Mouse (Mus musculus) left cerebral cortex, postnatal 14 days (tissue): Measurements from ENCODE around the gene Gm10972. TPM values are rescaled to one million over a fixed set of nuclear protein-coding genes. Genes with fewer than 3 reads are reported as not detected.
"Not testable (repeated sequence)": the region's sequence is repeated elsewhere in the genome, so short reads cannot be mapped to it uniquely, and the experiment has no call there.

Source experiments
- DNase-seq, 2 experiments: peaks; one replicate each; pipeline ENCODE4 v3.0.0; 2021 to 2022; ENCODE audit warnings: low spot score in 2 of 2, mixed read lengths in 1 of 2
- intact Hi-C: fragments of 180-260 bp; cut with DNase I; formaldehyde crosslinking; loops from one replicate; pipeline ENCODE4 v1.15.1; 2025
- total RNA-seq, 2 experiments: library from RNA; stranded (reverse); gene quantifications; 2 replicates each; pipeline ENCODE4 v1.2.3; 2021

Gene Gm10972
- total RNA-seq, 2 experiments from 2014 or later, result not detected

GRCm38 (mm10) chr3:94657852-94658739, 15.2 kb downstream of the Gm10972 start:
- intact Hi-C loops, DNase-seq: not testable (repeated sequence)

DNA sequence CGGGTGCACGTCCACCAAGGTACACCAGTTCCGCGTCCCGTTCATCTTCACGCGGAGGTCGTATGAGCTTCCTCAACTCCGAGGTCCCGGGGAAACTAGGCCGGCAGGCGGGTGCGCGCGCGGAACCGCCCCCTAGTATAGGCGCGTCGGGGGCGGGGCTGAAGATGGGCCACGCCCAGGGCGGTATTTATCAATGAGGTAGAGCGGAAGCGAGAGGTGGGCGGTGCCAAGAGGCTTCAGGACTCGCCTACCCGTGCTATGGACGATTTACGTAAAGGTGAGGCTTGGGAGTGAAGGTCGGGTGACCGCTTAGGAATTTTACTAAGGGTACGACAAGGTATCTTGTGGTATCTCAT, 15.8 kb downstream of the Gm10972 start, which contains the start of gene Tuft1:
Gene Tuft1 (minus strand): TSS at position 133 of the 356 bp plus-strand sequence.
- peak; percentile 12 to 47 for DNase-seq
- intact Hi-C loops, result not testable (repeated sequence)

GRCm38 (mm10) chr3:94659142-94659748, 16.3 kb downstream of the Gm10972 start:
- DNase-seq, intact Hi-C loops: not testable (repeated sequence)

- intact Hi-C loops, DNase-seq: not testable (repeated sequence)
Measured at GRCm38 (mm10) chr3:94660841-94661240, 17.9 kb downstream of the Gm10972 start.

DNA sequence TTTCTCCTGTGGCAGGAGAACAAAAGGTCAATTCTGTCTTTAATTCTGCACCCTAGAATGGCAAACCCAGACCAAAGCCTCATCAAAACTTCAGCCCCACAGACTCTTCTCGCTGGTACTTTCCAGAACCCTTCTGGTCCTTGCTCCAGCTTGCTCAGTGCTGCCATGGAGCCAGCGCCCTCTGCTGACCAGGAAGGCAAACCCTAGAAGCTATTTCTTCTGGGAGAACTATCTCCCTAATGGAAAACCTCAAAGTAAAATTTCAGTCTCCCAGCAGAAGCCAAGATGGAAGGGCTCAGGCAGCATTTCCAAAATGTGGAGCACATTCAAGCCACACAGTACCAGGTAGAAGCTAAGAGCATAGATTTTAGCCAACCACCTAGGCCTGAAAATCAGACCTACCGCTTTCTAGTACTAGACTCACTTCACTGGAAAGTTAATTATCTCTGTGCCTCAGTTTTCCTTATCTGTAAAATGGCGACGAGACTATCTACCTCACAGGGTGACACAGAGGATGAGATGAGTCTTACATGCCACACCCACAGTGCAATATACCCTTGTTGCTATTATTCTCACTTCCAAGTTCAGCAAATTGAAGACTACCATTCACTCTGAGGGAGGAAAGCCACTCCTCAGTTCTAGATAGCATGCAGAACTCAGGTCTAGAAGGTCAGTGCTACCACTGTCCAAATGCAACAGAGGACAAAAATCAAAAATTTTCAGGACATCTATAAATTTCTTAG, 22.3 kb downstream of the Gm10972 start:
- DNase-seq, intact Hi-C loops: not testable (repeated sequence)

GRCm38 (mm10) chr3:94665896-94666295, 23.0 kb downstream of the Gm10972 start:
- DNase-seq, result not testable (repeated sequence)

GRCm38 (mm10) chr3:94675101-94675500, 32.2 kb downstream of the Gm10972 start:
- DNase-seq, intact Hi-C loops: not testable (repeated sequence)

More at GRCm38 (mm10) chr3:94665896-94666295, 23.0 kb downstream of the Gm10972 start:
- intact Hi-C loops, result not testable (repeated sequence)

DNA sequence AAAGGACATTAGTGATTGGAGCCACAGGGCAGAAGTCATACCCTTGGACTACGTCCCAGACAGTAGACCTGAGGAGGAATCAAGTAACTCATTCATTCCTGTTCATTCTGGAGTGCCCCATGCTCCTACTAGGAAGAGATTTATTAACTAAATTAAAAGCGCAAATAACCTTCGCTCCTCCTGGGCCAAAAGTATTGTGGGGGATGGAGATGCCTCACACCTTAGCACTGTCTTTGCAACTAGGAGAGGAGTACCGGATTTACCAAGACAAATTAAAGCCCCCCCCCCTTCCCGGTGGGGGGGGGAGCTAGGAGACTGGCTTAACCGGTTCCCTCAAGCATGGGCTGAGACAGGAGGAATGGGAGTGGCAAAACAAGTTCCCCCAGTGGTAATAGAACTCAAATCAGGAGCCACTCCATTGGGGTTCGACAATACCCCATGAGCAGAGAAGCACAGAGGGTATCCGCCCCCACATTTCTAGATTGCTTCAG, 36.5 kb downstream of the Gm10972 start:
- no peak for DNase-seq
- intact Hi-C loops, result no loop called here

- intact Hi-C loops, result not testable (repeated sequence)
Measured at GRCm38 (mm10) chr3:94680032-94680431, 37.1 kb downstream of the Gm10972 start.

GRCm38 (mm10) chr3:94680783-94681182, 37.9 kb downstream of the Gm10972 start:
- DNase-seq, result no peak
- intact Hi-C loops, result no loop called here

More at GRCm38 (mm10) chr3:94680032-94680431, 37.1 kb downstream of the Gm10972 start:
- not testable (repeated sequence) for DNase-seq

DNA sequence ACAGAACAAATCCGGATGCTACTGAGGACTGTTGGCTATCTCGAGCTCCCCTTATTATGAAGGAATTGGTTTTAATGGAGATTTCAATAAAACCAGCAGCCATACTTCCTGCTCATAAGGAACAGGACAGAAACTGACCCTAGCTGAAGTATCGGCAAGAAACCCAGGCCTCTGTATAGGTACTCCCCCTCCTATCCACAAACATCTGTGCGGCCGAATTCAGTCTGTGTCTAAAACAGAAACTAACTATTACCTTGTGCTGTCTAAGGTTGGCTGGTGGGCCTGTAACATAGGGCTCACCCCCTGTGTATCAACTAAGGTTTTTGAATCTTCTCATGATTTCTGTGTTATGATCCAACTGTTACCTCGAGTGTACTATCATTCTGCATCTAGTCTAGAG, 40.7 kb downstream of the Gm10972 start:
- intact Hi-C loops, result no loop called here
- no peak for DNase-seq

GRCm38 (mm10) chr3:94685989-94686772, 43.3 kb downstream of the Gm10972 start:
- DNase-seq, intact Hi-C loops: not testable (repeated sequence)

- DNase-seq, intact Hi-C loops: not testable (repeated sequence)
Measured at GRCm38 (mm10) chr3:94688698-94689097, 45.8 kb downstream of the Gm10972 start.

GRCm38 (mm10) chr3:94689195-94689594, 46.3 kb downstream of the Gm10972 start:
- DNase-seq, intact Hi-C loops: not testable (repeated sequence)

DNA sequence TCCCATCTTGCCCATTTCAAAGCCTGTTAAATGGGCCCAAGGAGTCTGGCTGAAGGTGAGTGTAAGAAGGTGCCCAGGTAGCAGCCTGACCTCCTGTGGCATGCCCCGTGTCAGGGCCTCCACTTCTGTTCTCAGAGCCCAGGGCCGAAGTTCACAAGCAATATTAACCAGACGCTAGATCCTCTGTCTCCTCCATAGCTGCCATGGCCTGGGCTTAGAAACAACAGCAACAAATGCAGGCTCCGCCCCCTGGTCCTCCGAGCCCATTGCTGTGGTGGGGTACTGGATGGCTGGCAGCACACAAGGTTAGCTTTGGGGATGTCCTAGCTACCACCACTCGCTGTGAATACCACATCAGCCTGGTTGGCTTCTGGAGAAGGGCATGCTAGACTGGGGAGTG, 47.2 kb downstream of the Gm10972 start:
- intact Hi-C loops, DNase-seq: not testable (repeated sequence)

DNA sequence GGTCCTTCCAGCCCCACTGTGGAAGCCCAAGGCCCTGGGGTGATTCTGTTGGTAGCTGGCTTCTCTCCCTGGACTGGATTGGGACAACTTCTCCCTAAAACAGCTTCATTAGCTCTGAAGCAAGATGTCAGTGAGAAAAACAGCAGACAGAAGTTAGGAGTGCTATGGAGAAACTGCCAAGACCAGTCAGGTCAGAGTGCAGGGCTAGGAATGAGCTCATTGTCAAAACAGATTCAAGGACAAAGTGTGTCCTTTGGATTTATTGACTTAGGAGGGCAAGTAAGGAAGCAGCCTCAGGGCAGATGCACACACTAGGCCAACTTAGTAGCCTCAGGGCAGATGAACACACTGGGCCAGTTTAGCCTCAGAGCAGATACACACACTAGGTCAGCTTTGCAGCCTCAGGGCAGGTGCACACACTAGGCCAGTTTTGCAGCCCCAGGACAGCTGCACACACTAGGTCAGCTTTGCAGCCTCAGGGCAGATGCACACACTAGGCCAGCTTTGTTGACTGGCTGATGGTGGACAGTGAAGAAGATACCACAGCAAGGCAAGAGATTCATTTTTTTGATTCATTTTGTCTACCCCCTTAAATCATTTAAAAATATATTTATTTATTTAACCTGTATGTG, 47.8 kb downstream of the Gm10972 start:
- intact Hi-C loops, result no loop called here
- no peak for DNase-seq

- DNase-seq, intact Hi-C loops: not testable (repeated sequence)
Measured at GRCm38 (mm10) chr3:94691694-94692093, 48.8 kb downstream of the Gm10972 start.
